Mouse (Mus musculus): Measurements from ENCODE around the gene Fam167b. TPM values are rescaled to one million over a fixed set of nuclear protein-coding genes. Genes with fewer than 3 reads are reported as not detected.

Fam167b gene
- polyA plus RNA-seq, 1 experiment from 2014 or later = 3.2 TPM

GRCm38 (mm10) chr4:129610026-129610425, 31.7 kb upstream of the Fam167b start:
- DNase-seq (ENCODE audit: low spot score) (no peak), ATAC-seq (no peak)
- no peak overlapping the region for H3K27ac ChIP-seq (ENCODE audit: low read length)
- no peaks in the 10 kb centered on the region for H3K9me3 ChIP-seq (ENCODE audit: low read length)
- TF ChIP-seq EP300 (IDR thresholded peaks at IDR 0.05) = no peak
- TF ChIP-seq CTCF (IDR thresholded peaks at IDR 0.05) = no peak
- WGBS = 81% methylated on average over 4 of the region's 4 CpGs
- H3K4me1 ChIP-seq (ENCODE audit: insufficient read depth, low read depth, low read length) = no peaks in the 10 kb centered on the region
- H3K36me3 ChIP-seq (ENCODE audit: insufficient read depth, low read length) = peaks cover 9% of the 10 kb centered on the region; the same call in 1 of the 2 replicates
- no peak overlapping the region for H3K4me3 ChIP-seq (ENCODE audit: low read depth, low read length)
- no peaks in the 10 kb centered on the region for H3K27me3 ChIP-seq (replicated peaks; ENCODE audit: insufficient read depth, low read length)
- no peak overlapping the region for H3K4me2 ChIP-seq (replicated peaks; ENCODE audit: low read depth, low read length)
- H3K9ac ChIP-seq (replicated peaks; ENCODE audit: low read depth) = no peak overlapping the region

GRCm38 (mm10) chr4:129609139-129609631, 30.8 kb upstream of the Fam167b start:
- no peak overlapping the region for H3K9ac ChIP-seq (replicated peaks; ENCODE audit: low read depth)
- H3K27me3 ChIP-seq (replicated peaks; ENCODE audit: insufficient read depth, low read length) = no peaks in the 10 kb centered on the region
- 72% methylated on average over 12 of the region's 12 CpGs for WGBS
- ATAC-seq (0 out of 2 replicates have a peak, but pooled peaks have one; percentile 10), DNase-seq (ENCODE audit: low spot score) (no peak)
- H3K9me3 ChIP-seq (ENCODE audit: low read length) = no peaks in the 10 kb centered on the region
- TF ChIP-seq EP300 (IDR thresholded peaks at IDR 0.05) (no peak), CTCF (IDR thresholded peaks at IDR 0.05) (no peak)
- no peak overlapping the region for H3K4me3 ChIP-seq (ENCODE audit: low read depth, low read length)
- no peaks in the 10 kb centered on the region for H3K4me1 ChIP-seq (ENCODE audit: insufficient read depth, low read depth, low read length)
- H3K27ac ChIP-seq (ENCODE audit: low read length) = no peak overlapping the region
- no peak overlapping the region for H3K4me2 ChIP-seq (replicated peaks; ENCODE audit: low read depth, low read length)
- peaks cover 11% of the 10 kb centered on the region; the same call in 1 of the 2 replicates for H3K36me3 ChIP-seq (ENCODE audit: insufficient read depth, low read length)

GRCm38 (mm10) chr4:129608426-129609025, 30.2 kb upstream of the Fam167b start:
- peak; percentile 94 for DNase-seq (ENCODE audit: low spot score)
- Histone ChIP-seq H3K4me3 (ENCODE audit: low read depth, low read length) (no peak overlapping the region), H3K27me3 (replicated peaks; ENCODE audit: insufficient read depth, low read length) (no peaks in the 10 kb centered on the region), H3K36me3 (ENCODE audit: insufficient read depth, low read length) (peaks cover 14% of the 10 kb centered on the region; the same call in 1 of the 2 replicates), H3K4me2 (replicated peaks; ENCODE audit: low read depth, low read length) (no peak overlapping the region), H3K27ac (ENCODE audit: low read length) (no peak overlapping the region), H3K4me1 (ENCODE audit: insufficient read depth, low read depth, low read length) (no peaks in the 10 kb centered on the region), H3K9me3 (ENCODE audit: low read length) (no peaks in the 10 kb centered on the region), H3K9ac (replicated peaks; ENCODE audit: low read depth) (no peak overlapping the region)
- 31% methylated on average over 7 of the region's 7 CpGs for WGBS
- TF ChIP-seq EP300 (IDR thresholded peaks at IDR 0.05) (no peak), CTCF (IDR thresholded peaks at IDR 0.05) (peak; percentile 97)
- peak; percentile 94 for ATAC-seq

- H3K4me3 ChIP-seq (ENCODE audit: low read depth, low read length) = peak within 1 kb of the TSS; percentile 85
- peak within 1 kb of the TSS; percentile 80 for H3K9ac ChIP-seq (replicated peaks; ENCODE audit: low read depth)
- WGBS = under 1% methylated on average over 71 of the region's 74 CpGs
- peak; percentile 94 for ATAC-seq
- H3K9me3 ChIP-seq (ENCODE audit: low read length) = no peaks in the 10 kb centered on the region
- H3K4me2 ChIP-seq (replicated peaks; ENCODE audit: low read depth, low read length) = peak within 1 kb of the TSS; percentile 97
- peaks cover 15% of the 10 kb centered on the region; the same call in 1 of the 2 replicates for H3K4me1 ChIP-seq (ENCODE audit: insufficient read depth, low read depth, low read length)
- no peaks in the 10 kb centered on the region for H3K27me3 ChIP-seq (replicated peaks; ENCODE audit: insufficient read depth, low read length)
- peak within 1 kb of the TSS; percentile 79 for H3K27ac ChIP-seq (ENCODE audit: low read length)
- TF ChIP-seq CTCF (IDR thresholded peaks at IDR 0.05) (peak; percentile 37), EP300 (IDR thresholded peaks at IDR 0.05) (no peak)
- peak; percentile 92 for DNase-seq (ENCODE audit: low spot score)
- H3K36me3 ChIP-seq (ENCODE audit: insufficient read depth, low read length) = peaks cover 5% of the 10 kb centered on the region; the same call in 1 of the 2 replicates
Measured at GRCm38 (mm10) chr4:129600233-129601158, 22.1 kb upstream of the Fam167b start, which contains the start of the genes Eif3i and Tmem234. Gene Eif3i, minus strand, starts transcription at chr4:129600648. Gene Tmem234, plus strand, starts transcription at chr4:129600668.

- H3K4me1 ChIP-seq (ENCODE audit: insufficient read depth, low read depth, low read length) = peaks cover 6% of the 10 kb centered on the region; the same call in 1 of the 2 replicates
- DNase-seq (ENCODE audit: low spot score) (no peak), ATAC-seq (no peak)
- H3K27ac ChIP-seq (ENCODE audit: low read length) = no peak overlapping the region
- no peak overlapping the region for H3K9ac ChIP-seq (replicated peaks; ENCODE audit: low read depth)
- TF ChIP-seq EP300 (IDR thresholded peaks at IDR 0.05) = no peak
- TF ChIP-seq CTCF (IDR thresholded peaks at IDR 0.05) = no peak
- H3K9me3 ChIP-seq (ENCODE audit: low read length) = no peaks in the 10 kb centered on the region
- no peaks in the 10 kb centered on the region for H3K27me3 ChIP-seq (replicated peaks; ENCODE audit: insufficient read depth, low read length)
- no peak overlapping the region for H3K4me3 ChIP-seq (ENCODE audit: low read depth, low read length)
- 69% methylated on average over 4 of the region's 4 CpGs for WGBS
- H3K4me2 ChIP-seq (replicated peaks; ENCODE audit: low read depth, low read length) = no peak overlapping the region
- peaks cover 21% of the 10 kb centered on the region for H3K36me3 ChIP-seq (ENCODE audit: insufficient read depth, low read length)
Measured at GRCm38 (mm10) chr4:129588865-129589264, 10.5 kb upstream of the Fam167b start.

GRCm38 (mm10) chr4:129586943-129587342, 8.6 kb upstream of the Fam167b start:
- no peak overlapping the region for H3K4me2 ChIP-seq (replicated peaks; ENCODE audit: low read depth, low read length)
- no peak overlapping the region for H3K27ac ChIP-seq (ENCODE audit: low read length)
- no peak for DNase-seq (ENCODE audit: low spot score)
- no peak for ATAC-seq
- no peak overlapping the region for H3K4me3 ChIP-seq (ENCODE audit: low read depth, low read length)
- no peaks in the 10 kb centered on the region for H3K9me3 ChIP-seq (ENCODE audit: low read length)
- no peak overlapping the region for H3K9ac ChIP-seq (replicated peaks; ENCODE audit: low read depth)
- TF ChIP-seq EP300 (IDR thresholded peaks at IDR 0.05) = no peak
- no peak for TF ChIP-seq CTCF (IDR thresholded peaks at IDR 0.05)
- no peaks in the 10 kb centered on the region for H3K27me3 ChIP-seq (replicated peaks; ENCODE audit: insufficient read depth, low read length)
- 38% methylated on average over 1 of the region's 1 CpGs for WGBS
- peaks cover 9% of the 10 kb centered on the region for H3K36me3 ChIP-seq (ENCODE audit: insufficient read depth, low read length)
- peaks cover 6% of the 10 kb centered on the region; the same call in 1 of the 2 replicates for H3K4me1 ChIP-seq (ENCODE audit: insufficient read depth, low read depth, low read length)
